ENCODE assay signal across 8 mouse cellular contexts in the genomic region with DNA sequence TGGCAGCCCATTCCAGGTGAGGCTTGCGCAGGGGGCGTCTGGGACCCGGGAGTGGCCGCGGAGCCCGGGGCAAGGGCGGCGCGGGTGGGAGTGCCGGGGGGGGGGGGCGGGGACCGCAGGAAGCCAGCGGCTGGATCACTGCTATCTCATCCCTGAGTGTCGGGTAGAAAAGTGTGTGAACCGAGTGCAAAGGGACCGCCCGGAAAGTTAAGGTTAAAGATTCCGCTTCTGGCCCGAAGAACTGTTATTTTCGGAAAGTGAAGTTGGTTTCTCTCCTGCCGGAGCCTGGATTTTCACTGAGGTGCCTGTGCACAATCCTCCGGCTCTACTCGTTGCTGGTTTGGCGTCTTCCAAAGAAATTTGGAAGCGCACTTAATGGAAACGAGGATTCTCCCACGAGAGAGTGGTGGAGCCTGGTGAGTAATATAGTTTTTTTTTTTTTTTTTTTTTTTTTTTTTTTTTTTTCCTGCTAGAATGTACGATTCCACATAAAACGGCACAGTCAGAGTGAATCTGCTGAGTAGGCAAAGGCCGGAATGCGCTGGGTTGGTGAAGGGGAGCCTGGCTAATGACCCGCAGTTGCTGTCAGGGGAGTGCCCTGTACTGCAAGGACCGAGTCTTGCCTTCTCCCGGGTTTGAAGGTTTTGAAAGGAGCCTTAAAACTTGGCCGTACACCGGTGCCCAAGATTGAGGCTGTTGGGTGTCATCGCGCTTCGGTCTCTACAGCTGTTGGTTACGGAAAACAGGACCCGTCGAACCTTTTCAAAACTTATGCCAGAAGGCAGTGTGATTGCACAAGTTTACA.
DNase-seq lines count a peak whose midpoint lies in the region; ATAC-seq and TF ChIP-seq lines count a peak whose summit lies in the region.

No protein-coding gene starts in this region.

- no peaks in the 10 kb centered on the region for H3K36me3 ChIP-seq in neural tube, embryonic 13.5 days

- no peaks in the 10 kb centered on the region for H3K9me3 ChIP-seq in neural tube, embryonic 13.5 days

- peak overlapping the region; percentile 80 for H3K9ac ChIP-seq in neural tube, embryonic 13.5 days

- 1% methylated on average over 37 of the region's 42 CpGs for WGBS in lung, adult 2 months
- 3% methylated on average over 41 of the region's 42 CpGs for WGBS in neural tube, embryonic 13.5 days

- peak; percentile 17 for DNase-seq in right cerebral cortex, adult 18-20 months
- DNase-seq in right cerebral cortex, postnatal 4 days, result no peak
- DNase-seq in heart, adult 11 months, result peak; percentile 95
- DNase-seq in kidney, adult 11 months, result peak; percentile 65
- DNase-seq in lung, adult 2 months, result peak; percentile 61

- no peak for TF ChIP-seq CTCF in lung, adult 2 months (IDR thresholded peaks at IDR 0.05; ENCODE audit: insufficient read depth, low read length)

- peak overlapping the region; percentile 87 for H3K27ac ChIP-seq in neural tube, embryonic 13.5 days (replicated peaks)

- H3K4me1 ChIP-seq in lung, adult 2 months (ENCODE audit: control insufficient read depth, insufficient read depth, low read length), result peaks cover 26% of the 10 kb centered on the region
- peaks cover 16% of the 10 kb centered on the region for H3K4me1 ChIP-seq in neural tube, embryonic 13.5 days (replicated peaks)

- H3K27me3 ChIP-seq in neural tube, embryonic 13.5 days, result peaks cover 10% of the 10 kb centered on the region; the same call in 1 of the 2 replicates

- peak overlapping the region; percentile 74 for H3K4me3 ChIP-seq in lung, adult 2 months (replicated peaks; ENCODE audit: extremely low read depth, low read depth, low read length)
- peak overlapping the region; percentile 71 for H3K4me3 ChIP-seq in neural tube, embryonic 13.5 days

- TF ChIP-seq POLR2A in lung, adult 2 months (IDR thresholded peaks at IDR 0.05; ENCODE audit: borderline replicate concordance, extremely low read depth, low read depth, low read length), result no peak

- peak; percentile 8; the same call in 1 of the 2 replicates for ATAC-seq in common myeloid progenitor, adult 5-6 weeks (replicated peaks; ENCODE audit: low read depth, poor library complexity, severe bottlenecking)
- 0 out of 2 replicates have a peak, but pooled peaks have one; percentile 68 for ATAC-seq in neural tube, embryonic 13.5 days (ENCODE audit: low read depth)
- no peak for ATAC-seq in inflammation-experienced regulatory T-cells, adult 6 months

- H3K4me2 ChIP-seq in neural tube, embryonic 13.5 days, result peak overlapping the region; percentile 71
